Mouse (Mus musculus) neural tube, embryonic 15.5 days (tissue): ENCODE results near the gene Epha3. TPM values are rescaled to one million over a fixed set of nuclear protein-coding genes. Genes with fewer than 3 reads are reported as not detected.

Experiments used
- ATAC-seq: fragments of 200-750 bp; cut with Nextera tagmentation; 2 replicates; pipeline ENCODE4 v1.8.0; 2017; ENCODE audit warnings: mild to moderate bottlenecking, moderate TSS enrichment, moderate library complexity; ENCODE audit not compliant: low FRiP score
- H3K27ac ChIP-seq: fragments of 300-500 bp; sonication (generic); replicated peaks from 2 replicates; pipeline ENCODE4 v1.5.1; 2015; ENCODE audit warnings: mild to moderate bottlenecking, inconsistent platforms
- H3K27me3 ChIP-seq: fragments of 300-500 bp; sonication (generic); replicated peaks from 2 replicates; pipeline ENCODE4 v1.6.1; 2015; ENCODE audit warnings: inconsistent platforms
- H3K36me3 ChIP-seq: fragments of 300-500 bp; sonication (generic); 2 replicates; pipeline ENCODE4 v1.6.1; 2015; ENCODE audit warnings: inconsistent platforms
- H3K4me1 ChIP-seq: fragments of 300-500 bp; sonication (generic); 2 replicates; pipeline ENCODE4 v1.6.1; 2015; ENCODE audit warnings: inconsistent platforms
- H3K4me2 ChIP-seq: fragments of 300-500 bp; sonication (generic); 2 replicates; pipeline ENCODE4 v1.6.1; 2015; ENCODE audit warnings: inconsistent platforms, mild to moderate bottlenecking, moderate library complexity
- H3K4me3 ChIP-seq: fragments of 300-500 bp; sonication (generic); replicated peaks from 2 replicates; pipeline ENCODE4 v1.5.1; 2015; ENCODE audit warnings: mild to moderate bottlenecking, inconsistent platforms
- H3K9ac ChIP-seq: fragments of 300-500 bp; sonication (generic); replicated peaks from 2 replicates; pipeline ENCODE4 v1.6.1; 2015; ENCODE audit warnings: mild to moderate bottlenecking, inconsistent platforms
- H3K9me3 ChIP-seq: fragments of 300-500 bp; sonication (generic); replicated peaks from 2 replicates; pipeline ENCODE4 v1.6.1; 2016; ENCODE audit warnings: inconsistent platforms
- WGBS: fragments of 180-500 bp; shearing (Covaris S2); methylation state at CpG from one replicate; pipeline ENCODE4 v1.1.7; 2015; ENCODE audit warnings: mixed read lengths; 5-methylcytosine and 5-hydroxymethylcytosine counted together
- polyA plus RNA-seq: library from polyadenylated mRNA; unstranded; fragments of >200 nt; fragmentation: Nextera tagmentation; extraction: Ambion mirVana; gene quantifications from 2 replicates; pipeline ENCODE4 v1.2.1, GENCODE M21; 2015

Gene Epha3
- polyA plus RNA-seq, 1 experiment from 2014 or later = 14.0 TPM

DNA sequence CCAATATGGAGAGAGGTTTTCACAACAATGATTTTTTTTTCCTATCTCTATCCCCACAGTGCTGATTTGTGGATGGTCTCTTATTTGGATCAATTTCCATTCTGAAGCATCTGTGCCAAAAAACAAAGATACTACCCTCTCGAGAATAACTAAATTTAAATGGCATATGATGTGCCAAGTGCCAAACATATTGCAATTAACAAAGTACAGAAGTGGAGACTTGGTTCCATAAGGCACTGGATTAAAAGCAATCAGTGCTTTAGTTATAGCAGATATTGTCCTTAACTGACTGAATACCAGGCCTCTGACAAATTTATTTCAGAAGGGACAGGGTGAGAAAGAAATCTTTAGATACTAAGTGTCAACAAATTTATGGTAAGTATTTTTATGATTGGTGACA lies 81.9 kb downstream of the Epha3 start:
- no peak for ATAC-seq
- no peaks in the 10 kb centered on the region for H3K4me1 ChIP-seq
- 71% methylated on average over 1 of the region's 1 CpGs for WGBS
- no peaks in the 10 kb centered on the region for H3K9me3 ChIP-seq
- H3K36me3 ChIP-seq = no peaks in the 10 kb centered on the region
- H3K4me2 ChIP-seq = no peak overlapping the region
- H3K4me3 ChIP-seq = no peak overlapping the region
- H3K27ac ChIP-seq = no peak overlapping the region
- no peaks in the 10 kb centered on the region for H3K27me3 ChIP-seq
- H3K9ac ChIP-seq = no peak overlapping the region

DNA sequence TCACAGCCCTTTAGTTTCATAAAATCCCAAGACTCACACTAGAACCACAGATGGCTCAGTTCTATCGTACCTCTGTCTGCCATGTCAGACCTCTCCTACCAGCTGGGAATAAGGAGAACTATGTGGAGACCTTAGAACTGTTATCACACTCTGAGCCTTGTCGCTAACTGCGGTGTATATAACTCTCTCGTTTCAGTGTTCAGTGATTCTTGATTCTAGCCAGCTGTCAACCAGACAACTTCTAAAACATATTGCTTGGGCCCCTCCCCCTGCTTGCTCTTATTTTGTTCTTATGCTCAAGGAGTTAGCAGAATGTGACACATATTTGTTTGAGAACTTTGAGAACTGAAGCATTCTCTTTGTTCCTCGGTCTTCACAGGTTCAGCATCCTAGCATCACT lies 83.8 kb downstream of the Epha3 start:
- Histone ChIP-seq H3K9me3 (no peaks in the 10 kb centered on the region), H3K4me1 (no peaks in the 10 kb centered on the region), H3K27me3 (no peaks in the 10 kb centered on the region), H3K4me2 (no peak overlapping the region), H3K36me3 (no peaks in the 10 kb centered on the region), H3K4me3 (no peak overlapping the region), H3K27ac (no peak overlapping the region), H3K9ac (no peak overlapping the region)
- WGBS = 69% methylated on average over 5 of the region's 5 CpGs
- no peak for ATAC-seq

DNA sequence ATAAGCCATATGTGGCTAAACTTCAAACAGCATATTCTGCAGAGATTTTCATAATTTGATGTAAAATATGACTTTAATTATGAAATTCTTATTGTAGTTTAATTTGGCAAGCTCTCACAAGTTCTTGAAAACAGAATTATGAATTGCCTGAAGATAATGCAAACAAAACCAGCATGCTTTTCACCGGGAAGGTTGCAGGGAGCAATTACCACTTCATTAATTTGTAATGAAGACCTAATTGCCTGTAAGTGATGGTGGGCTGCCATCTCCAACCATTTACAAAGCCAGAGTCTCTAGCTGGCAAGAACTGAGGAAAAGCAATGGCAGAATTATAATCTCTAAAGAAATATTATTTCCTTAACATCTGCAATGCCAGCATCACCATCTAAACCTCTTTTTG lies 86.2 kb downstream of the Epha3 start:
- H3K9ac ChIP-seq = no peak overlapping the region
- H3K4me2 ChIP-seq = no peak overlapping the region
- H3K27me3 ChIP-seq = no peaks in the 10 kb centered on the region
- H3K4me3 ChIP-seq = no peak overlapping the region
- H3K36me3 ChIP-seq = no peaks in the 10 kb centered on the region
- ATAC-seq = no peak
- WGBS = 17% methylated on average over 1 of the region's 1 CpGs
- no peaks in the 10 kb centered on the region for H3K9me3 ChIP-seq
- no peak overlapping the region for H3K27ac ChIP-seq
- H3K4me1 ChIP-seq = no peaks in the 10 kb centered on the region

DNA sequence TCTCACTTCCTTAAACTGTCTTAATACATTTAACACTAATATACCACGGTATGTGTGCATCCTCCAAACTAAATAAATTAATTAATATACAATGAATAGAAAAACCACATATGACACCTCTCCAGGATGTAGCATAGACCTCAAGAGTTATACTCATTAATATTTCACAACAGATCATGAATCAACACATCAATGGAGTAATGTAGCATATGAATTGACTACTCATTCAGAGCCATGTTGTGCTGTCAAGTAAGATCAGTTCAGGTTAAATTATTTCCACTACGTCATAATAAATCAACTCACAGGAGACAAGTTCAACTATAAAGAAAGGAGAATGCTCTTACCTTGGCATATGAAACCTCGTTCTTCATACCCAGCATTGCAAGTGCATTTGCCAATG lies 91.4 kb downstream of the Epha3 start:
- WGBS = 87% methylated on average over 3 of the region's 3 CpGs

DNA sequence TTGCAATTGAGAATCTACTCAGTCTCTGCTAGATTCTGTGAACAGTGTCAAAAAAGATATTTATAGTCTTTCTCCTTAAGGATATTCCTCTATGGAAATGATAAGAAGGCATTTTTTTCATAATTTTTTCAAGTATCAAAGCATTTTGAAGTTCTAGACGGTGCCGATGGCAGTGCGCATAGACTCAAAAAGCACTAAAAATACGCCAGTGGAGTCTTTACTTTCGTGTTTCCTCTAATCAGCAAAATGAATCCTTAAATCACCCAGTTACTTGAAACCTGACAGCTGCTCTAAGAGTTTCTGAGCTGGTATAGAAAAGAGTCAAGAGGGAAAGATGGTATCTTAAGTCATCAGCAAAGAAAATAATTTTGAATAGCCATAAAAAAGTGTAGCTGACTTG lies 96.4 kb downstream of the Epha3 start:
- Histone ChIP-seq H3K36me3 (no peaks in the 10 kb centered on the region), H3K4me3 (no peak overlapping the region), H3K9ac (no peak overlapping the region), H3K4me2 (no peak overlapping the region), H3K27me3 (no peaks in the 10 kb centered on the region), H3K9me3 (no peaks in the 10 kb centered on the region), H3K4me1 (no peaks in the 10 kb centered on the region), H3K27ac (no peak overlapping the region)
- no peak for ATAC-seq
- WGBS = 83% methylated on average over 5 of the region's 5 CpGs

More for the DNA sequence above, 91.4 kb downstream of the Epha3 start:
- Histone ChIP-seq H3K4me3 (no peak overlapping the region), H3K9ac (no peak overlapping the region), H3K36me3 (no peaks in the 10 kb centered on the region), H3K27ac (no peak overlapping the region), H3K4me2 (no peak overlapping the region), H3K27me3 (no peaks in the 10 kb centered on the region), H3K4me1 (no peaks in the 10 kb centered on the region), H3K9me3 (no peaks in the 10 kb centered on the region)
- no peak for ATAC-seq

DNA sequence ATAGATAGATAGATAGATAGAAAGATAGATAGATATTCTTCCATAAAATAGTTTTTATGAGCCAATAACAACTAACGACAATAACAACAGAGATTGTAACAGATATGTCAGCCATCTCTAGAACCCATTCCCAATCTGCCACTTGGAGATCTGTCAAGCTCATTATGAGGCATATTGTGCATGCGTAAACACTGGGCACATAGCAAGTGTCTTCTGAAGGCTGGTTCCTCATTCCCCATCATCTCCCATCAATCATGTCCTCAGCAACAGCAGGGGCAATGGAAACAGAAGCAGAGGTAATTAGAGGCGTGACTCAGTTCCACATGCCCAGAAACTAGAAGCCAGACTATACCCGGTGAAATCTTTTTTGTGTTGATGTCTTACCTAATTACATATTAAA lies 102.8 kb downstream of the Epha3 start:
- no peak overlapping the region for H3K4me3 ChIP-seq
- no peaks in the 10 kb centered on the region for H3K9me3 ChIP-seq
- H3K36me3 ChIP-seq = no peaks in the 10 kb centered on the region
- ATAC-seq = no peak
- H3K27me3 ChIP-seq = no peaks in the 10 kb centered on the region
- 39% methylated on average over 4 of the region's 4 CpGs for WGBS
- H3K4me1 ChIP-seq = no peaks in the 10 kb centered on the region
- H3K9ac ChIP-seq = no peak overlapping the region
- no peak overlapping the region for H3K27ac ChIP-seq
- H3K4me2 ChIP-seq = no peak overlapping the region

DNA sequence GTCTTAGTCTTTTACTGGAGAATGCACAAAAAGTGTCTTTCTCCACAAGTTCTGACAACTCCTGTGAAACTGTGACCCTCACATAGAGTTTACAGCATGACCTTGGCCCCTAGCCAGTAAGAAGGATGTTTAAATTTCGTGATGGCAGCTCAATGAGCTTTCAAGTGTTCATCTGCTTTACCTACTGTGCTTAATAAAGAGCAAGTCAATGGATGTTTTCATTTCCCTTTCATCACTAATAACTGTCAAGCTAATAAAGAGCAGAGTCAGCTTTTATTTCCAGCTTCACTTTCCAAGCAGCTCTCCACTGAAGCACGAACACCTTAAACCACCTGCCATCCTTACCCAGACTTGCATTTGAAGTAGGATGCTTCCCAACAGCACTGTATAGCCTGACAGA lies 103.9 kb downstream of the Epha3 start:
- Histone ChIP-seq H3K9me3 (no peaks in the 10 kb centered on the region), H3K4me3 (no peak overlapping the region), H3K9ac (no peak overlapping the region), H3K4me2 (no peak overlapping the region), H3K27ac (no peak overlapping the region), H3K36me3 (no peaks in the 10 kb centered on the region), H3K4me1 (no peaks in the 10 kb centered on the region), H3K27me3 (no peaks in the 10 kb centered on the region)
- WGBS = 22% methylated on average over 2 of the region's 2 CpGs
- ATAC-seq = no peak

DNA sequence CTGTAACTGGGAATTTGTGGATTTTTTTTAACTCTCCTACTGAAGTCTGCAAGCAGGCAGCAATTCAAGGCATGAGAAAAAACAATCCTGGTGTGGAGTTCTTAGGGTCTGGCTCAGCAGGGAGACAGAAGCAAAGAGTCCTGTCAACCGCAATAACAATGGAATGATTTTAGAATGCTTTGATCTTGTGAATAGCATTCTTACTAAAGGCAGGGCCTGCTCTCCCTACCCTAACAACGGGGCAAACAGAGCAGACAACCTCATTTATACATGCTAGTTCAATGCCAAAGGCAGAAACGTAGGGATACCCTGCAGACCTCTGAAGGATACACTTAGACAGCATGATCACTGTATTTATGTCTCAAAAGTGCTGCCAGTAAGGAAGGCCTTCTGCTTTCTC lies 110.9 kb downstream of the Epha3 start:
- H3K36me3 ChIP-seq = no peaks in the 10 kb centered on the region
- no peaks in the 10 kb centered on the region for H3K9me3 ChIP-seq
- H3K4me3 ChIP-seq = no peak overlapping the region
- WGBS = 8% methylated on average over 3 of the region's 3 CpGs
- no peaks in the 10 kb centered on the region for H3K4me1 ChIP-seq
- H3K27me3 ChIP-seq = no peaks in the 10 kb centered on the region
- H3K9ac ChIP-seq = no peak overlapping the region
- ATAC-seq = no peak
- H3K4me2 ChIP-seq = no peak overlapping the region
- H3K27ac ChIP-seq = no peak overlapping the region

DNA sequence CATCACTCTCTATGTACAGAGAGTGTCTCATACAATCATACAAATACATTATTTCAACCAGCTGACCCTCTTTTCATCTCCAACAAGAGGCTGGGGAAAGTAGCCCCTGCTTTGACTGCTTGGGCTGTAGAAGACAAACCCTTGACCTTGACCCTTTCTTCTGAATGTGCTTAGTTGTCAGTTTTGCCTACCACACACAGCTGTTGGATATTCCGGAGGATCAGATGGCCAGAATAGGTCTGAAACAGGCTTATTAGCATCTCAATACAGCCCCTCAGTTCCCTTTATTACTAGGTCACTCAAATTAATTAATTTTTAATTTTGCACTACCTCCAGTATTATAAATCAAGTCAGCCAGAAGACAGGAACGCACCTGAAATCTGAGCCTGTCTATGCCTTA lies 116.2 kb downstream of the Epha3 start:
- no peak overlapping the region for H3K27ac ChIP-seq
- H3K4me2 ChIP-seq = no peak overlapping the region
- ATAC-seq = no peak
- no peaks in the 10 kb centered on the region for H3K9me3 ChIP-seq
- no peaks in the 10 kb centered on the region for H3K27me3 ChIP-seq
- H3K36me3 ChIP-seq = no peaks in the 10 kb centered on the region
- H3K4me1 ChIP-seq = 0 out of 2 replicates have a peak, but pooled peaks cover 4% of the 10 kb centered on the region
- no peak overlapping the region for H3K9ac ChIP-seq
- no peak overlapping the region for H3K4me3 ChIP-seq
- 14% methylated on average over 2 of the region's 2 CpGs for WGBS

DNA sequence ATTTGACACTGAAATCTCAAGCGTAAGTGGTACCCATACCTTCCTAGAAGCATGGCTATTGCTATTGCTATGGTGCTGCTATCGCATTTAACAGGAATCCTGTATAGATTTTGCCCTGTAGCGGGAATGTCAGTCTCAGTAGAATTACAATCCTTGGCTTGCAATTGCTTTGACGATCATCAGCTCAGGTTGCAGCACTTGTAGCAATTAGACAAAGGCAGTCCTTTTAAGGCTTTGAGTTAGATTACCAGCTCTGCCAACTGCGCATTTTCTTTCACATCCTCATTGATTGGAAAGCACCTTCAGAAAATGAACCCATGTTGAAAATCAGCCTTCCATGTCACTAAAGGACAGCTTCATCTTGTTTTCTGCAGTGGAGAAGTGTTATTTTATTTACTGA lies 118.5 kb downstream of the Epha3 start:
- H3K9me3 ChIP-seq = no peaks in the 10 kb centered on the region
- H3K9ac ChIP-seq = no peak overlapping the region; the same call in 1 of the 2 replicates
- no peaks in the 10 kb centered on the region for H3K36me3 ChIP-seq
- H3K27ac ChIP-seq = no peak overlapping the region
- H3K4me3 ChIP-seq = no peak overlapping the region
- H3K27me3 ChIP-seq = no peaks in the 10 kb centered on the region
- H3K4me2 ChIP-seq = peak overlapping the region; percentile 28
- H3K4me1 ChIP-seq = 0 out of 2 replicates have a peak, but pooled peaks cover 4% of the 10 kb centered on the region
- ATAC-seq = no peak
- 23% methylated on average over 5 of the region's 5 CpGs for WGBS

DNA sequence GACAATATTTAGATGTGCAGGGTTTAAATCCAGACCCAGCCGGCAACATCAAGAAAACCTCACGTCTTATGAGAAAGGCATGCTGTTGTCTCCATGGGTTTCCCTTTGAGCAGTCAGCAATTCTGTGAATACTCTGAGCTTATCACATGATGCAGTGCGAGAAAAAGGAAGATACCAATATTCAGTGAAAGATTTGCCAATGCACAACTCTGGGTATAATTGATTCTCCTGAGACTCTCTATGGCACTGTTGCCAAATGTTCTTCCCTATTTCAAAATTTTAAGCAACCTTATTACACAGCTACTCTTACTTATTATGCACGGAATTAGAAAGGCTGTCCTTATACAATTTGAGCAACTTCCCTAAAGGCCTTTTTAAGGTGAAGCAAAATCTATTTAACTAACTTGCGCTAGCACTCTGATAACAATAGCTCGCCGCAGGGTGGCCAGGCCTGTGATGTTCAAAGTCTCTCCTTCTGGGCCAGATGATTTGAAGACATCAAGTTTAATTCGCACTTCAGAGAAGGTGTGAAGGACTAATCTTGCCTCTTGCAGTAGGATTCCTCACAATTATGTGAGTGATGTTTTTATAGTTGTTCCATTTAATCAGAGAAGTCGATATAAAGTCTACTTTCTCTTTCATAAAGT lies 120.6 kb downstream of the Epha3 start:
- ATAC-seq = 0 out of 2 replicates have a peak, but pooled peaks have one; percentile 31
- H3K4me3 ChIP-seq = no peak overlapping the region
- no peak overlapping the region for H3K9ac ChIP-seq
- 0 out of 2 replicates have a peak, but pooled peaks cover 4% of the 10 kb centered on the region for H3K4me1 ChIP-seq
- no peaks in the 10 kb centered on the region for H3K27me3 ChIP-seq
- no peaks in the 10 kb centered on the region for H3K9me3 ChIP-seq
- WGBS = 49% methylated on average over 9 of the region's 9 CpGs
- H3K27ac ChIP-seq = no peak overlapping the region
- no peaks in the 10 kb centered on the region for H3K36me3 ChIP-seq
- H3K4me2 ChIP-seq = no peak overlapping the region

DNA sequence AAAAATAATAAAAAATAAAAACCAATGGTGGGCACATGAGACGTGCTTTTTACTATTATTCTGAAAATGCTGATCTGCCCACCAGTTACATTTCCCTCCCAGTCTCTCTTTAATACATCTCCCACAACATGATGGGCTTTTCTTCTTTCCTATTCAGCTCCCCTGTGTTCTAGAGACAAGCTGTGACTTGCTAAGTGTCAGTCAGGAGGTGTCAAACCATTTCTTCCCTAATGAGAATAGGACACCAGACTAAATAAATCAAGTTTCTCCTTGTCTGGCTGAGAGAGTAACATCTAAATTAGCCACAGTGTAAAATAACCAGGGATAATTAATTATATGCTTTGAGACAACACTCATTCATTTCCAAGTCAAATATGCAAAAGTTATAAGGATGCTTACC lies 144.7 kb downstream of the Epha3 start:
- no peaks in the 10 kb centered on the region for H3K27me3 ChIP-seq
- no peak overlapping the region for H3K4me2 ChIP-seq
- H3K36me3 ChIP-seq = no peaks in the 10 kb centered on the region
- no peaks in the 10 kb centered on the region for H3K9me3 ChIP-seq
- H3K4me1 ChIP-seq = no peaks in the 10 kb centered on the region
- WGBS = 65% methylated on average over 1 of the region's 1 CpGs
- no peak overlapping the region for H3K9ac ChIP-seq
- no peak overlapping the region for H3K4me3 ChIP-seq
- ATAC-seq = no peak
- no peak overlapping the region for H3K27ac ChIP-seq
